In genomic region chr3:84071641-84072040, GRCm38 (mm10) we compare ENCODE assay signal across 17 mouse cellular contexts. TPM values are rescaled to one million over a fixed set of nuclear protein-coding genes. Genes with fewer than 3 reads are reported as not detected.
DNase-seq lines count a peak whose midpoint lies in the region; ATAC-seq and TF ChIP-seq lines count a peak whose summit lies in the region.
"Had no signal": no experiment of that assay in that cellular context is flagged by ENCODE, and none has a peak within 500 bp of the region (broad histone marks: within the 10 kb centered on the region; RNA-seq: fewer than 3 reads in every experiment).

No protein-coding gene starts in this region.

- 11% methylated on average over 2 of the region's 2 CpGs for WGBS in spleen, adult 2 months
- WGBS in forebrain, embryonic 14.5 days = 5% methylated on average over 2 of the region's 2 CpGs

- peak; percentile 49 for DNase-seq in CD4-positive, CD25-positive, alpha-beta regulatory T cell, adult 2 months (ENCODE audit: low read depth, low spot score)
- peak; percentile 31 to 70 for DNase-seq in spleen, adult 2 months (ENCODE audit: low read depth in 1 of 2, low spot score in 2 of 2)
- no peak for DNase-seq in spleen, postnatal 4 days (ENCODE audit: low spot score in 2 of 2)
- DNase-seq in ZHBTc4 (ENCODE audit: low read depth, low spot score) = peak; percentile 40
- no peak for DNase-seq in right cerebral cortex, adult 18-20 months
- DNase-seq in forebrain, embryonic 14.5 days (ENCODE audit: low spot score) = no peak
- DNase-seq: cerebellum, adult 9-10 months; heart, adult 11 months; kidney, adult 8-10 months; thymus, adult 18-20 months had no signal

- ATAC-seq in CD4-positive, CD25-positive, alpha-beta regulatory T cell, adult 4 months = no peak
- ATAC-seq in neutrophil, adult 5-6 weeks (ENCODE audit: extremely low read depth, insufficient number of reproducible peaks, low FRiP score, poor library complexity, severe bottlenecking) = peak; percentile 47; the same call in 1 of the 2 replicates
- no peak for ATAC-seq in forebrain, embryonic 14.5 days

- H3K9me3 ChIP-seq in forebrain, embryonic 14.5 days (replicated peaks; ENCODE audit: control insufficient read depth, low read length) = no peaks in the 10 kb centered on the region
- H3K9me3 ChIP-seq: embryonic facial prominence, embryonic 12.5 days; forebrain, embryonic 10.5 days; midbrain, embryonic 12.5 days; neural tube, embryonic 12.5 days had no signal

- no peaks in the 10 kb centered on the region for H3K27me3 ChIP-seq in spleen, adult 2 months (ENCODE audit: control insufficient read depth, insufficient read depth, low read length)
- H3K27me3 ChIP-seq in forebrain, embryonic 14.5 days (replicated peaks; ENCODE audit: control insufficient read depth, insufficient read depth, low read length) = no peaks in the 10 kb centered on the region
- H3K27me3 ChIP-seq: embryonic facial prominence, embryonic 12.5 days; midbrain, embryonic 12.5 days; neural tube, embryonic 12.5 days had no signal

- no peak overlapping the region for H3K4me3 ChIP-seq in spleen, adult 2 months (ENCODE audit: extremely low read depth, insufficient read depth, insufficient read length)
- H3K4me3 ChIP-seq in forebrain, embryonic 14.5 days (ENCODE audit: low read depth, low read length) = no peak overlapping the region
- H3K4me3 ChIP-seq: embryonic facial prominence, embryonic 12.5 days; forebrain, embryonic 10.5 days; midbrain, embryonic 12.5 days; neural tube, embryonic 12.5 days had no signal

- peak; percentile 29; the same call in 1 of the 2 replicates for TF ChIP-seq CTCF in spleen, adult 2 months (IDR thresholded peaks at IDR 0.05; ENCODE audit: extremely low read depth, insufficient read depth, insufficient read length, insufficient replicate concordance)

- H3K4me1 ChIP-seq in spleen, adult 2 months (ENCODE audit: control insufficient read depth, insufficient read depth, insufficient read length) = peaks cover 29% of the 10 kb centered on the region
- no peaks in the 10 kb centered on the region for H3K4me1 ChIP-seq in forebrain, embryonic 14.5 days (ENCODE audit: control insufficient read depth, insufficient read depth, low read length)
- H3K4me1 ChIP-seq: embryonic facial prominence, embryonic 12.5 days; forebrain, embryonic 10.5 days; midbrain, embryonic 12.5 days; neural tube, embryonic 12.5 days had no signal

- H3K4me2 ChIP-seq in forebrain, embryonic 14.5 days (ENCODE audit: low read length) = no peak overlapping the region
- H3K4me2 ChIP-seq: embryonic facial prominence, embryonic 12.5 days; hindbrain, embryonic 14.5 days; midbrain, embryonic 12.5 days; neural tube, embryonic 12.5 days had no signal

- no peaks in the 10 kb centered on the region for H3K36me3 ChIP-seq in spleen, adult 2 months (ENCODE audit: control insufficient read depth, insufficient read depth, low read length)
- H3K36me3 ChIP-seq in forebrain, embryonic 14.5 days (ENCODE audit: control insufficient read depth, insufficient read depth, low read length) = no peaks in the 10 kb centered on the region
- H3K36me3 ChIP-seq: embryonic facial prominence, embryonic 12.5 days; forebrain, embryonic 10.5 days; midbrain, embryonic 12.5 days; neural tube, embryonic 12.5 days had no signal

- H3K27ac ChIP-seq in spleen, adult 2 months (ENCODE audit: insufficient read depth, low read length) = peak overlapping the region; percentile 58
- H3K27ac ChIP-seq in forebrain, embryonic 14.5 days (ENCODE audit: low read depth, low read length) = no peak overlapping the region
- H3K27ac ChIP-seq: embryonic facial prominence, embryonic 12.5 days; forebrain, embryonic 10.5 days; hindbrain, embryonic 14.5 days; midbrain, embryonic 12.5 days; neural tube, embryonic 12.5 days had no signal

- no peak for TF ChIP-seq POLR2A in spleen, adult 2 months (IDR thresholded peaks at IDR 0.05; ENCODE audit: low read depth, low read length)

- no peak overlapping the region for H3K9ac ChIP-seq in forebrain, embryonic 14.5 days (ENCODE audit: low read length)
- H3K9ac ChIP-seq: embryonic facial prominence, embryonic 12.5 days; hindbrain, embryonic 14.5 days; midbrain, embryonic 12.5 days; neural tube, embryonic 12.5 days had no signal

RNA-seq across cellular contexts. Expression of gene Tmem131l, which starts 31.7 kb away (rescaled TPM):
- polyA plus RNA-seq in CD4-positive, CD25-positive, alpha-beta regulatory T cell, adult 4 months (2017; shearing (Covaris generic)) = 10 to 100 TPM; 41.2 to 45.2 TPM
- 116 and 134 TPM in 2 replicates for polyA plus RNA-seq in spleen, adult 2 months (2012; rRNA removed)
- total RNA-seq in neutrophil, adult 5-6 weeks (2017) = 161 and 162 TPM in 2 replicates
- polyA plus RNA-seq in forebrain, embryonic 14.5 days (2014; fragmentation: Nextera tagmentation; extraction: Ambion mirVana) = 123 and 131 TPM in 2 replicates

Comparison
In these comparisons a context has a peak if more than half of its experiments do, and no peak if none do; other contexts are left out.
1. DNase-seq: peak in CD4-positive, CD25-positive, alpha-beta regulatory T cell, adult 2 months (single experiment), spleen, adult 2 months (2 of 2) and ZHBTc4 (single experiment); none in spleen, postnatal 4 days (0 of 2), right cerebral cortex, adult 18-20 months (single experiment) and forebrain, embryonic 14.5 days (single experiment).